Mouse (Mus musculus) G1E (cell line): ENCODE results near the gene Sorcs2.

ENCODE experiments used
- CTCF ChIP-seq: IDR thresholded peaks from 2 replicates; pipeline ENCODE4 v1.5.1; 2012; ENCODE audit warnings: low read depth, low read length, inconsistent platforms, mixed read lengths
- GATA1 ChIP-seq: IDR thresholded peaks from 2 replicates; pipeline ENCODE4 v1.6.1; 2012; ENCODE audit warnings: borderline replicate concordance, low read length, inconsistent platforms, mixed read lengths
- TAL1 ChIP-seq: conservative IDR thresholded peaks from 2 replicates; pipeline ENCODE4 v1.6.1; 2012; ENCODE audit warnings: low read depth, low read length, inconsistent platforms, mixed read lengths

- TF ChIP-seq CTCF (no peak), GATA1 (no peak), TAL1 (no peak)
Observed at GRCm38 (mm10) chr5:36371731-36372130, 26.2 kb downstream of the Sorcs2 start.
